Mouse (Mus musculus): Measurements from ENCODE around the gene Wnt4. TPM values are rescaled to one million over a fixed set of nuclear protein-coding genes. Genes with fewer than 3 reads are reported as not detected.

Wnt4 gene
- polyA plus RNA-seq, 1 experiment, result 11.7 TPM

DNA sequence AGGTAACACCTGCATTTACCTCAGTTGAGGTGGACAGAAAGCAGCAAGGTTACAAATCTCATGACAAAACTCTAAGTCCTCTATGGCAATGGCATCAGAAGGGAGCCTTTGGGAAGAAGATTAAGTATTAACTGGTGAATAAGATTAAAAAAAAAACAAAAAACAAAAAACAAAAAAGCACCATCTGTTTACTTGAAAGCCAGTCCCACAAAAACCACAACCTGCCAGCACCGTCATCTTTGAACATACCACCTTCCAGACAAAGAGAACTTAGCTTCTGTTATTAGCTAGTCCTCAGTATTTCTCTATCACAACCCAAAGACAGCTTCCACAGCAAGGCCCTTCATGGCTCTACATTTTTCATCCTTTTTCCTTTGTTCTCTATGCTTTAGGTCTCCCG, 67.8 kb downstream of the Wnt4 start:
- 58% methylated on average over 2 of the region's 2 CpGs for WGBS
- Histone ChIP-seq H3K4me1 (ENCODE audit: control insufficient read depth, insufficient read depth, low read length) (peaks cover 21% of the 10 kb centered on the region), H3K4me3 (replicated peaks; ENCODE audit: extremely low read depth, low read depth, low read length) (no peak overlapping the region)
- DNase-seq, result no peak
- TF ChIP-seq CTCF (IDR thresholded peaks at IDR 0.05; ENCODE audit: insufficient read depth, low read length) (no peak), POLR2A (IDR thresholded peaks at IDR 0.05; ENCODE audit: borderline replicate concordance, extremely low read depth, low read depth, low read length) (no peak)

DNA sequence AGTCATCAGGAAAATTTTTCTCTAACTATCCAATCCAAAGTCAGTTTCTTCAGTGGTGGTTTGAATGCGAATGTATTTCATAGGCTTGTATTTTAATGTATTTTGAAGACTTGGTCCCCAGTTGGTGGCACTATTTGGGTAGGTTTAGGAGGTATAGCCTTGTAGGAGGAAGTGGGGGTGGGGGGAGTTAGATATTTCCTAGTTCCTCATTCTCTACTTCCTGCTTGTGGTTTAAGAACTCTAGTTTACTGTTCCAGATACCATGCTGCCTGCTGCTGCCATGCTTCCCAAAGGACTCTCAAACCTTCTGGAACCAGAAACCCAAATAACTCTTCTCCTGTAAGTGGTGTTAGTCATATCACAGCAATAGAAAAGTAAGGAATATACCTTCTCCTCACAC, 68.5 kb downstream of the Wnt4 start:
- no peak for DNase-seq
- no peak overlapping the region for H3K4me3 ChIP-seq (replicated peaks; ENCODE audit: extremely low read depth, low read depth, low read length)
- TF ChIP-seq CTCF (IDR thresholded peaks at IDR 0.05; ENCODE audit: insufficient read depth, low read length), result no peak
- no peak for TF ChIP-seq POLR2A (IDR thresholded peaks at IDR 0.05; ENCODE audit: borderline replicate concordance, extremely low read depth, low read depth, low read length)
- 81% methylated on average over 1 of the region's 1 CpGs for WGBS
- H3K4me1 ChIP-seq (ENCODE audit: control insufficient read depth, insufficient read depth, low read length), result peaks cover 20% of the 10 kb centered on the region

Other genes starting within 250 kb of the Wnt4 start
- gene Zbtb40, start 228.7 kb upstream of the Wnt4 start, polyA plus RNA-seq (2012; rRNA removed), result 9.4 and 10.2 TPM in 2 replicates
- gene Cdc42, start 80.2 kb downstream of the Wnt4 start, polyA plus RNA-seq (2012; rRNA removed), result 67.9 and 124 TPM in 2 replicates
- gene Cela3a, start 132.3 kb downstream of the Wnt4 start, polyA plus RNA-seq (2012; rRNA removed), result not detected in 2 replicates
- 0.57 and 12.5 TPM in 2 replicates for gene Cela3b, start 153.1 kb downstream of the Wnt4 start, polyA plus RNA-seq (2012; rRNA removed)
- 0.15 TPM in 1 of 2 replicates, not detected in the other for gene 1700013G24Rik, start 175.8 kb downstream of the Wnt4 start, polyA plus RNA-seq (2012; rRNA removed)
- gene Hspg2, start 191.3 kb downstream of the Wnt4 start, polyA plus RNA-seq (2012; rRNA removed), result 67.8 and 76.2 TPM in 2 replicates